Mouse (Mus musculus): Measurements from ENCODE around the gene Blvrb.
"Not testable (repeated sequence)": the region's sequence is repeated elsewhere in the genome, so short reads cannot be mapped to it uniquely, and the experiment has no call there.

Gene Blvrb

GRCm38 (mm10) chr7:27486102-27486769 is 38.5 kb downstream of the Blvrb start:
- DNase-seq = peak in 1 of 2 experiments; percentile 54

GRCm38 (mm10) chr7:27486770-27487697 is 39.3 kb downstream of the Blvrb start, which contains the start of gene Sertad1:
Gene Sertad1 (plus strand): TSS chr7:27486910.
- DNase-seq = peak; percentile 100

GRCm38 (mm10) chr7:27487740-27488268 is 40.0 kb downstream of the Blvrb start:
- DNase-seq = peak in 1 of 2 experiments; percentile 44

GRCm38 (mm10) chr7:27489270-27489869 is 41.6 kb downstream of the Blvrb start:
- DNase-seq = peak in 1 of 2 experiments; percentile 18

- no peak for DNase-seq
Measured at GRCm38 (mm10) chr7:27490227-27490542, 42.4 kb downstream of the Blvrb start.

- DNase-seq = peak; percentile 72 to 82
Measured at GRCm38 (mm10) chr7:27490543-27491329, 43.0 kb downstream of the Blvrb start.

- DNase-seq = no peak
Measured at GRCm38 (mm10) chr7:27491856-27492255, 44.1 kb downstream of the Blvrb start.

GRCm38 (mm10) chr7:27493022-27493421 is 45.2 kb downstream of the Blvrb start:
- no peak for DNase-seq

- no peak for DNase-seq
Measured at GRCm38 (mm10) chr7:27493450-27493849, 45.7 kb downstream of the Blvrb start.

- not testable (repeated sequence) for DNase-seq
Measured at GRCm38 (mm10) chr7:27494659-27495367, 47.0 kb downstream of the Blvrb start.

GRCm38 (mm10) chr7:27499036-27499435 is 51.3 kb downstream of the Blvrb start, which contains the start of gene Prx:
Gene Prx (plus strand): TSS chr7:27499324.
- DNase-seq = no peak

GRCm38 (mm10) chr7:27501620-27502019 is 53.8 kb downstream of the Blvrb start:
- no peak for DNase-seq

GRCm38 (mm10) chr7:27506765-27507370 is 59.1 kb downstream of the Blvrb start:
- no peak for DNase-seq

- peak; percentile 94 to 95 for DNase-seq
Measured at GRCm38 (mm10) chr7:27507711-27508647, 60.2 kb downstream of the Blvrb start.

GRCm38 (mm10) chr7:27508648-27509005 is 60.8 kb downstream of the Blvrb start:
- peak; percentile 41 to 62 for DNase-seq

GRCm38 (mm10) chr7:27510809-27511208 is 63.0 kb downstream of the Blvrb start:
- no peak for DNase-seq

- no peak for DNase-seq
Measured at GRCm38 (mm10) chr7:27514961-27515360, 67.2 kb downstream of the Blvrb start.
